Mouse (Mus musculus): Measurements from ENCODE around the gene Sys1.

DNA sequence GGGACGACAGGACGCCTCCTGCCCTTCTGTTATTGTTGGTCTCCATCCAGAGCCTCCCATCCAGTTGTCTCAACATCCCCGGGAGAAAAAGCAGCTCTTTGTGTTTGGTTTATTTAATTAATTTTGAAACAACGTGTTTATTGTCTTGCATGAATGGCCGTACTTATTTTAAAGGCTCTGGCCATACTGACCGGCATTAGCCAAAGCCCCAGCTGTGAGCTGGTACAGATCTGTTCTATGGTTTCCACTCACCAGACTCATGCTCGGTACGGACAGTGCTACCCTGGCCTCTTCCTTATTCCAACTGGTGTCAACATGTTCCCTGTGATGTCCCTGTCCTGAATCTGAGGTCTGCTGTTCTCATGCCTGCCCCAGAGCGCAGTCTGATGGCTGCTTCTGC is 59.1 kb downstream of the Sys1 start:
- TF ChIP-seq CTCF (IDR thresholded peaks at IDR 0.05; ENCODE audit: low read depth) (no peak), EP300 (optimal IDR thresholded peaks at IDR 0.05) (no peak)
